Comparison of ENCODE assay signal across 1 mouse cellular context in the genomic region with DNA sequence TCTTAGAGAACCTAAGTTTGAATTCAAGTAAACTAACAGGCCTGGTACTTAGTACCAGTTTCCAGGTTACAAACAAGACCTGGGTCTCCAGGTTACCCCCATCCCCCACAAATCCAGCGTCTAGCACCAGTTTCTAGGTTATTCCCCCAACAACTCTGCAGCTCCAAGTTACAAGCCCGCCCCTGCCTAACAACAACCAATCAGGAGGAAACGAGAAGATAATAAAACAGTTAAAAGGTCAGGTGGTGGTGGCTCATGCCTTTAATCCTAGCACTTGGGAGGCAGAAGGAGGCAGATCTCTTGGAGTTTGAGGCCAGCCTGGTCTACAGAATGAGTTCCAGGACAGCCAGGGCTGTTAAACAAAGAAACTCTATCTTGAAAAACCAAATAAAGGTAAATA.
"Had no signal": no experiment of that assay in that cellular context is flagged by ENCODE, and none has a peak within 500 bp of the region (broad histone marks: within the 10 kb centered on the region; RNA-seq: fewer than 3 reads in every experiment).

No protein-coding gene starts in this region.

- DNase-seq: liver, embryonic 13.5 days had no signal
